Mouse (Mus musculus) liver, embryonic 18 days (tissue): ENCODE measurements around the gene Adap2. TPM values are rescaled to one million over a fixed set of nuclear protein-coding genes. Genes with fewer than 3 reads are reported as not detected.

Source experiments
- polyA plus RNA-seq: library from polyadenylated mRNA; depleted of rRNA; stranded (reverse); fragments of >200 nt; gene quantifications from 2 replicates; pipeline ENCODE4 v1.2.3, GENCODE M21; 2012; rRNA removed

The Adap2 gene
- 6.1 and 6.7 TPM in 2 replicates for polyA plus RNA-seq

GRCm38 (mm10) chr11:80153857-80154495 lies at the start of gene Adap2:
Gene Adap2 (plus strand): TSS chr11:80154105.

GRCm38 (mm10) chr11:80141825-80142521 lies 11.9 kb upstream of the Adap2 start, which contains the start of gene Tefm:
Gene Tefm (minus strand): TSS chr11:80142175.

GRCm38 (mm10) chr11:80183705-80184255 lies 29.9 kb downstream of the Adap2 start, which contains the start of gene Rnf135:
Gene Rnf135 (plus strand): TSS chr11:80183851.

GRCm38 (mm10) chr11:80208860-80209800 lies 55.2 kb downstream of the Adap2 start, which contains the start of gene Rhot1:
Gene Rhot1 (plus strand): TSS chr11:80209019.

Other genes with a start within 250 kb of the Adap2 start
- gene Utp6, start 191.7 kb upstream of the Adap2 start, polyA plus RNA-seq = 8.1 and 8.5 TPM in 2 replicates
- 15.1 and 16.5 TPM in 2 replicates for gene Suz12, start 161.0 kb upstream of the Adap2 start, polyA plus RNA-seq
- 35.5 and 39.8 TPM in 2 replicates for gene Crlf3, start 73.1 kb upstream of the Adap2 start, polyA plus RNA-seq
- gene Atad5, start 64.7 kb upstream of the Adap2 start, polyA plus RNA-seq = 4.8 and 5.7 TPM in 2 replicates
- gene Tefm, start 11.9 kb upstream of the Adap2 start, polyA plus RNA-seq = 9.6 and 10.1 TPM in 2 replicates
- gene Rnf135, start 29.7 kb downstream of the Adap2 start, polyA plus RNA-seq = 4.3 and 4.9 TPM in 2 replicates
- 13.4 and 16.4 TPM in 2 replicates for gene Rhot1, start 54.9 kb downstream of the Adap2 start, polyA plus RNA-seq
- gene Rhbdl3, start 146.8 kb downstream of the Adap2 start, polyA plus RNA-seq = 0.12 and 0.14 TPM in 2 replicates
- gene 5730455P16Rik, start 223.9 kb downstream of the Adap2 start, polyA plus RNA-seq = 2.4 and 2.6 TPM in 2 replicates
- 69.8 and 74.5 TPM in 2 replicates for gene Zfp207, start 229.2 kb downstream of the Adap2 start, polyA plus RNA-seq